Mouse (Mus musculus) macrophage (primary cell): Measurements from ENCODE around the gene Ak7. TPM values are rescaled to one million over a fixed set of nuclear protein-coding genes. Genes with fewer than 3 reads are reported as not detected.

Source experiments
- H3K27ac ChIP-seq: fragments of 350-480 bp; formaldehyde crosslinking; 2 replicates; pipeline ENCODE4 v1.9.0; 2021
- H3K36me3 ChIP-seq: fragments of 350-480 bp; formaldehyde crosslinking; 2 replicates; pipeline ENCODE4 v1.9.0; 2021; ENCODE audit errors: inconsistent target
- H3K4me3 ChIP-seq: fragments of 350-480 bp; formaldehyde crosslinking; 2 replicates; pipeline ENCODE4 v1.9.0; 2021; ENCODE audit errors: inconsistent target
- H3K79me2 ChIP-seq: fragments of 350-480 bp; formaldehyde crosslinking; 2 replicates; pipeline ENCODE4 v1.9.0; 2021; ENCODE audit errors: inconsistent target
- WGBS: methylation state at CpG from one replicate; pipeline ENCODE4 v1.1.7; 2026; ENCODE audit warnings: inconsistent platforms; ENCODE audit not compliant: missing documents; 5-methylcytosine and 5-hydroxymethylcytosine counted together
- polyA plus RNA-seq: library from polyadenylated mRNA; stranded (reverse); fragments of 250-400 nt; gene quantifications from 3 replicates; pipeline ENCODE4 v1.2.4, GENCODE M21; 2018; ENCODE audit warnings: inconsistent platforms

The Ak7 gene
- polyA plus RNA-seq, 1 experiment from 2014 or later: not detected

GRCm38 (mm10) chr12:105700433-105700832, 5.3 kb upstream of the Ak7 start:
- Histone ChIP-seq H3K79me2 (no peaks in the 10 kb centered on the region; the same call in 1 of the 2 replicates), H3K36me3 (peaks cover 13% of the 10 kb centered on the region; the same call in 1 of the 2 replicates), H3K4me3 (no peak overlapping the region), H3K27ac (no peak overlapping the region)
- WGBS: 92% methylated on average over 12 of the region's 12 CpGs

DNA sequence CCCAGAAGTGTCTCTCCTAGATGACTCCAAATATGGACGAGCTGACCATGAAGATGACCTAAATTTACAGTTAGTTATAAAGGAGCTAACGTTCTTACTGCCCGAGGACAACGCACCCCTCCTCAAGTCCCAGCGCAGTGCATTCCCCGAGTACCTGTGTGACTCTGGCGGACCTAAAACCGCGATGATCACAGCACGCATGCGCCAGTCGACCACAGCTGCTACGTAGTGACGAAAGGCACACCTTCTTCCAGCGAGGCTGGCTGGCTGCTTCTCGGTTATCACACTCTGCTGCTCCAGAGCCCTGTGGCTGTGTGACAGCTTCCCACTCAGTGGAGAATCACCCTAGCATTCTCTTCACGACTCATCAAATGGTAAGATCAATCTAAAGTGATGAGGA, 12.8 kb downstream of the Ak7 start:
- Histone ChIP-seq H3K4me3 (no peak overlapping the region), H3K36me3 (no peaks in the 10 kb centered on the region), H3K79me2 (no peaks in the 10 kb centered on the region), H3K27ac (no peak overlapping the region)
- WGBS: 47% methylated on average over 17 of the region's 17 CpGs

DNA sequence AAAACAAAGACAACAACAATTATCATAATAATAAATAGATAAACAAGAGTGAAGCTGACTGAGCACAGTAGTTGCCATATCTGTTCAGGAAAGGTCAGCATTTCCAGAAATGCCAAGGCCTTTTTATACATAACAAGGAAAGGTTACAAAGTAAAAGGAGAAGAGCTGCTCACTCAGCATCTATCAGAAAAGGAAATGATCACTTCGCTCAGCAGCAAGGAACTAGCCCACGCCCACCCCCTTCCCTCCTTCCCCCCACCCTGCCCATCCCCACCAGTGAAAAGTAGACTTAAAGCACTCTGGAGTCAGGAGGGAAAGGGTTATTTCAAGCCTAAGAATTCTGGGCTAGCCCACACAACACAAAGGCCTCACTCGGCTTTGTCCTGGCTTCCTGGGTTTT, 14.4 kb downstream of the Ak7 start:
- Histone ChIP-seq H3K4me3 (no peak overlapping the region), H3K79me2 (no peaks in the 10 kb centered on the region), H3K36me3 (no peaks in the 10 kb centered on the region), H3K27ac (no peak overlapping the region)
- 59% methylated on average over 3 of the region's 3 CpGs for WGBS

- no peaks in the 10 kb centered on the region for H3K36me3 ChIP-seq
- 71% methylated on average over 14 of the region's 14 CpGs for WGBS
Measured at GRCm38 (mm10) chr12:105721452-105722132, 15.8 kb downstream of the Ak7 start.

GRCm38 (mm10) chr12:105722657-105723056, 16.9 kb downstream of the Ak7 start:
- no peak overlapping the region for H3K4me3 ChIP-seq
- H3K36me3 ChIP-seq: no peaks in the 10 kb centered on the region
- WGBS: 4% methylated on average over 5 of the region's 5 CpGs
- H3K27ac ChIP-seq: no peak overlapping the region
- no peaks in the 10 kb centered on the region for H3K79me2 ChIP-seq

More at GRCm38 (mm10) chr12:105721452-105722132, 15.8 kb downstream of the Ak7 start:
- Histone ChIP-seq H3K79me2 (no peaks in the 10 kb centered on the region), H3K27ac (no peak overlapping the region), H3K4me3 (no peak overlapping the region)

- 27% methylated on average over 1 of the region's 1 CpGs for WGBS
- Histone ChIP-seq H3K36me3 (no peaks in the 10 kb centered on the region), H3K79me2 (no peaks in the 10 kb centered on the region), H3K4me3 (no peak overlapping the region), H3K27ac (no peak overlapping the region)
Measured at GRCm38 (mm10) chr12:105724616-105725015, 18.8 kb downstream of the Ak7 start.

DNA sequence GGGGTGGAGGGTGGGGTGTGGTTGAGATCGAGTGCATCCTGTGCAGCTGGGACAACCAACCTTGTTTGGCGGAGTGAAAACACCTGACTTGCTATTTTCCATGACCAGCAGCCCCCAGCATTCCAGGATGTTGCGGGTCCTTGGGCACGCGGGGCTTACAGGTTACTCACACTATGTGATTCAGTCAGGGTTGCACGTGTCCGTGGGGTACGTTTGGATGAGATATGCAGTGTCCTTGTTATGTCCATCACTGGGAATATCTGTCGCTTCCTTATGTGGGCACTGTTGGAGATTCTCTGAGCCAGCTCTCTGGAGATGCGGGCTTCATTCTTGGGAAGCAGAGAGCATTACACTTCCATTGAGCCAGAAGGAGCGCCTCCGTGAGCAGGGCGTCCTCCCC, 20.0 kb downstream of the Ak7 start:
- 87% methylated on average over 13 of the region's 13 CpGs for WGBS
- H3K36me3 ChIP-seq: no peaks in the 10 kb centered on the region
- H3K4me3 ChIP-seq: no peak overlapping the region
- no peak overlapping the region for H3K27ac ChIP-seq
- no peaks in the 10 kb centered on the region for H3K79me2 ChIP-seq

- 43% methylated on average over 2 of the region's 3 CpGs for WGBS
- Histone ChIP-seq H3K36me3 (no peaks in the 10 kb centered on the region), H3K27ac (no peak overlapping the region), H3K4me3 (no peak overlapping the region), H3K79me2 (no peaks in the 10 kb centered on the region)
Measured at GRCm38 (mm10) chr12:105727268-105727667, 21.5 kb downstream of the Ak7 start.

DNA sequence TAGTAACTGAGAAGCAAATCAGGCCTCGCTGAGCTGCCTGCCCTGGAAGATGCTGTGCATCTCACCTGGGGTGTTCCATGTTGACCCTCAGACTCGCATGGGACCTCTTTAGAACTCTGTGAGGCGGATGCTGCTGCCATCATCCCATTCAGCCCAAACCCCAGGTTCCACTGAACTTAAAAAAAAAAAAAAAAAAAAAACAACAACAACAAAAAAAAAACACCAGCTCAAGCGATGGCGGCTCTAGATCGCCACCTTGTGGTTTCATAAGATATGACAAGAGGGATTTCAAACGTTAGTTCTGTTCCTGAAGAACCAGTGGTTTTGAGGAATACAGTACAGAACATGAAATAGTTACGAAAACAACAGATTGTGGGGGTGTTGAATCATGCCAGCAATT, 22.2 kb downstream of the Ak7 start:
- WGBS: 37% methylated on average over 8 of the region's 8 CpGs
- Histone ChIP-seq H3K4me3 (no peak overlapping the region), H3K36me3 (no peaks in the 10 kb centered on the region), H3K79me2 (no peaks in the 10 kb centered on the region), H3K27ac (no peak overlapping the region)

DNA sequence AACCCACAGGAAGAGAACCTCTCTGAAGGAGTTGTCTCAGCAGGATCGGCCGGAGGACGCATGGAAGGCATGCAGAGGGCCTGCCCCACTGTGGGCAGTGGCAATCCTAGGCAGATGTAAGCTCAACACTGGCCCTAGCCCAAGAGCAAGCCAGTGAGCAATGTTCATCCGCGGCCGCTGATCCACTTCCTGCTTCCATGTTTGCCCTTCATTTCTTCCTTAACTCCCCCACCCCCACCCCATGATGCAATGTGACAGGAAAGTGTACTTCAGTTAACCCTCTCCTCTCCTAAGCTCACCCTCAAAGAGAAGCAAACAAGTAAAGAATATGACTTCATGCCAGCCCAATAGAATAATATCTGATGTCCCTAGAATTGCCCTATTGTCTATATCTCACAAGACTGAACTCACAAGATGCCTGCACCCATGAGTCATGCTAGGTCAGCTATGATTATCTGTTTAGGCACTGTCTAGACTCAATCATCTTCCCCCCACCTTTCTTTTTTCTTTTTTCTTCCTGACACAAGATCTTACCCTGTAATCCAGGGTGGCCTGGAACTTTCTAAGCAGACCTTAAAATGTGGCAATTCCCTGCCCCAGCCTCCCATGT, 25.2 kb downstream of the Ak7 start:
- no peaks in the 10 kb centered on the region for H3K79me2 ChIP-seq
- H3K36me3 ChIP-seq: no peaks in the 10 kb centered on the region
- 60% methylated on average over 6 of the region's 6 CpGs for WGBS
- H3K27ac ChIP-seq: no peak overlapping the region
- H3K4me3 ChIP-seq: no peak overlapping the region

- 45% methylated on average over 7 of the region's 9 CpGs for whole genome bisulfite sequencing
- Histone ChIP-seq H3K79me2 (no peaks in the 10 kb centered on the region), H3K36me3 (no peaks in the 10 kb centered on the region), H3K4me3 (no peak overlapping the region), H3K27ac (no peak overlapping the region)
Measured at GRCm38 (mm10) chr12:105733370-105734159, 27.8 kb downstream of the Ak7 start.

DNA sequence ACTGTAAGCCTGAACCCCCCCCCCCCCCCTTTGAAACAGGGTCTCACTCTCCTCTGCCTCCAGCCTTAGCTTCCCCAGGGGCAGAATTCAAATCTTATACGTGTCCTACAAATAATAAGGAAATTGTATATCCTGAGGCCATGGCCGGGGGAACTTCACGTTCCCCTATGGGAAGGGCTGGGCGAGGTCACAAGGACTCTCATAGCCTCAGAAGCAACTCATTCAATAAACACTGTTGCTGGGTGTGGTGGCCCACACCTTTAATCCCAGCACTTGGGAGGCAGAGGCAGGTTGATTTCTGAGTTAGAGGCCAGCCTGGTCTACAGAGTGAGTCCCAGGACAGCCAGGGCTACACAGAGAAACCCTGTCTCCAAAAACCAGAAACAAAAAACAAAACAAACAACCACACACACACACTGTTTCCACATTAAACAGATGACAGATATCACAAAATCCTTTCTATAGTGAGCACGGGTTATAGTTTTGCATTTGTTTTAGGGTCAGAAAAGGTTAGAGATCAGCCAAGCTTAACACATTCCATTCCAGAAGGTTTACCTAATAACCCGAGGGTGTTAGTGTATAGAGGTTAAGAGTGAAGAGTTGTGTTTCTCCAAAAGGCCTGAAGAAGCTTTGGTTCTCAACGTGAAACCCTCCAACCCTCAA, 29.6 kb downstream of the Ak7 start:
- Histone ChIP-seq H3K79me2 (no peaks in the 10 kb centered on the region), H3K27ac (no peak overlapping the region), H3K4me3 (no peak overlapping the region), H3K36me3 (no peaks in the 10 kb centered on the region)
- 87% methylated on average over 6 of the region's 7 CpGs for WGBS

DNA sequence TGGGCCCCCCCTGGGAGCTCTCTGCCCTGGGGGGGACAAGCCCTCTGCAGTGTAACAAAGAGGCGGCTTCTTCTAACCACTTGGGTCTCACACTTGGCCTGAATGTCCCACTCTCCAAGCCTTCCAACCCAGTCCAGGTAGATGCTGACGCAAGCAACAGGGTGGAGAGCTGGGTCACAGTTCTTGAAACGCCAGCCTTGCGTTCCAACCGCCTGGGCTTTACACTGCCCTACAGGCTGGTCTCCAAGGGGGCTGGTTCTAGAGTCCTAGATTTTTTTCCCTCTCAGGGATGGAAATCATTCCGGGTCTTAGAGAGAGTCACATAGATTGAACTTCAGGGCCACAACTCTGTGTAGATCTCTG, 30.1 kb downstream of the Ak7 start:
- H3K36me3 ChIP-seq: no peaks in the 10 kb centered on the region
- 96% methylated on average over 6 of the region's 6 CpGs for WGBS
- H3K4me3 ChIP-seq: no peak overlapping the region
- H3K79me2 ChIP-seq: no peaks in the 10 kb centered on the region
- H3K27ac ChIP-seq: no peak overlapping the region

- 90% methylated on average over 15 of the region's 15 CpGs for WGBS
- H3K36me3 ChIP-seq: no peaks in the 10 kb centered on the region
- H3K27ac ChIP-seq: no peak overlapping the region
- H3K4me3 ChIP-seq: no peak overlapping the region
- H3K79me2 ChIP-seq: no peaks in the 10 kb centered on the region
Measured at GRCm38 (mm10) chr12:105738316-105739096, 32.7 kb downstream of the Ak7 start.
